Mouse (Mus musculus): ENCODE data around the gene Pam.

GRCm38 (mm10) chr1:97979422-97979821, 116.0 kb downstream of the Pam start:
- TF ChIP-seq CTCF (IDR thresholded peaks at IDR 0.05; ENCODE audit: low read depth, low read length) (no peak), POLR2A (IDR thresholded peaks at IDR 0.05; ENCODE audit: borderline replicate concordance, low read depth, low read length) (no peak)
